ENCODE assay signal across 8 mouse cellular contexts in the genomic region with DNA sequence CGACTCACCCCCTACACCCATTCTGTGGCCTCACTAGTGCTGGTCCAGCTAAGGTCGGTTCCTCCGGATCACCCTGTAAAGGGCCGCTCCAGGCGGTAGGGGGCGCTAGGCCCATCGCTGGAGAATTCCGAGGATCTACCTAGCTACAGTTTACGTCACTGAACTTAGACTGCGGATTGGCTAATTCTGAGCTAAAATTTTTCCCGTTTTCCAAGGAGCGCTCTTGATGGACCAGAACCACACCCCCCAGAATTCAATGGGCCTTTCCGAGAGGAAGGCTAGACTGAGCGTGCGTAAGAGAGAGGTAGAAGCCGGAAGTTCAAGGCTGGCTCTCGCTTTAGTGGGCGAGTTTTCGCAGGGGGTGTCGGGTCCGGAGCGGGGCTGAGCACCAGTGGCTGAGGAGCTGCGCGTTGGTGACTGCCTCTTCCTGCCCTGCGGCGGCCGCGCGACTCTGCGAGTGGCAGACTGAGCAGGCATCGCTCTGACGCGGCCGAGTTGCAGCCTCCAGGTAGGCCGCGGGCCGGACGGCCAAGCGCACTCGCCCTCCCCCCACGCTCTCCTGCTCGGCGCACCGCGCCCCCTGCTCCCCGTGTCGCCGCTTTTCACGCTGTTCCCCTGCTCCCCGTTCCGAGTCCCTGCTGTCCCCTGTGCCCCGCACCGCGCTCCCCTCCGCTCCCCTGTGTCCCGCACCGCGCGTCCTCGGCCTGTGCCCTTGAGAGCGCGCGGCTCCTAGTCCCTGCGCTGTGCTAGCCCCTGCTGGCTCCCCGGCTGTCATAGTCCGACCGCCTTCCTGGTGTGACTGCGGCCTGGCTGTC. TPM values are rescaled to one million over a fixed set of nuclear protein-coding genes. Genes with fewer than 3 reads are reported as not detected.
A peak's percentile ranks its signal among the peaks of the same experiment; 100 is the strongest.
DNase-seq lines count a peak whose midpoint lies in the region; ATAC-seq and TF ChIP-seq lines count a peak whose summit lies in the region.

Gene Cox14, plus strand, starts transcription at position 278 of the 815 bp plus-strand sequence.

- DNase-seq in gastrocnemius, adult 8-10 months (ENCODE audit: low spot score in 2 of 2): peak; percentile 92 to 93
- DNase-seq in hindlimb bud, embryonic 11.5 days (ENCODE audit: extremely low spot score, low read depth, low spot score): peak; percentile 100
- DNase-seq in left cerebral cortex, adult 8-10 months (ENCODE audit: low spot score in 2 of 2): peak; percentile 90 to 97
- DNase-seq in right cerebral cortex, postnatal 10 days (ENCODE audit: low spot score in 2 of 2): peak; percentile 96 to 98
- peak; percentile 92 for DNase-seq in urinary bladder, postnatal 25 days (ENCODE audit: low spot score)

- H3K4me3 ChIP-seq in cortical plate, adult 2 months (ENCODE audit: insufficient read depth, low read length): peak within 1 kb of the TSS; percentile 70
- peak within 1 kb of the TSS; percentile 99 for H3K4me3 ChIP-seq in megakaryocyte, embryonic 14.5 days (replicated peaks)

- H3K36me3 ChIP-seq in megakaryocyte, embryonic 14.5 days (replicated peaks; ENCODE audit: low read length): peaks cover 29% of the 10 kb centered on the region

- peaks cover 4% of the 10 kb centered on the region for H3K4me1 ChIP-seq in cortical plate, adult 2 months (ENCODE audit: control insufficient read depth, insufficient read depth, low read length)
- peaks cover 44% of the 10 kb centered on the region for H3K4me1 ChIP-seq in megakaryocyte, embryonic 14.5 days

- TF ChIP-seq CTCF in cortical plate, adult 2 months (IDR thresholded peaks at IDR 0.05; ENCODE audit: extremely low read depth, insufficient read depth, low read length): peak; percentile 94

- H3K27ac ChIP-seq in cortical plate, adult 2 months (ENCODE audit: insufficient read depth, low read length): peak within 1 kb of the TSS; percentile 38

- peak; percentile 89 for ATAC-seq in activated CD4-positive, CD25-positive, alpha-beta regulatory T cell, adult 4 months

- peaks cover 5% of the 10 kb centered on the region for H3K27me3 ChIP-seq in megakaryocyte, embryonic 14.5 days (replicated peaks)

- TF ChIP-seq POLR2A in cortical plate, adult 2 months (IDR thresholded peaks at IDR 0.05; ENCODE audit: extremely low read depth, insufficient read depth, low read length): peak; percentile 90

- no peaks in the 10 kb centered on the region for H3K9me3 ChIP-seq in megakaryocyte, embryonic 14.5 days

RNA-seq across cellular contexts. Expression of gene Cox14, which starts in this region (rescaled TPM):
- 100 to 1,000 TPM; 152 to 189 TPM for polyA plus RNA-seq in activated CD4-positive, CD25-positive, alpha-beta regulatory T cell, adult 4 months (2017; shearing (Covaris generic))
- 226 and 237 TPM in 2 replicates for polyA plus RNA-seq in cortical plate, adult 2 months (2012; rRNA removed)
- total RNA-seq in gastrocnemius, adult 8-10 months (2022): 100 to 1,000 TPM; 154 to 172 (median 162) TPM
- total RNA-seq in left cerebral cortex, adult 8-10 months (2022): 100 to 1,000 TPM; 113 to 131 (median 118) TPM
- polyA plus RNA-seq in megakaryocyte, embryonic 14.5 days (2012; ENCODE audit: insufficient read depth, low replicate concordance): 83.6 and 145 TPM in 2 replicates

Comparison
In these comparisons a context has a peak if more than half of its experiments do, and no peak if none do; other contexts are left out.
1. Peak in every context shown above with its lines: DNase-seq, ATAC-seq, H3K4me3 ChIP-seq and H3K27ac ChIP-seq.